Mouse (Mus musculus) adrenal gland, adult 18-20 months (tissue): Measurements from ENCODE around the gene Arhgap4. TPM values are rescaled to one million over a fixed set of nuclear protein-coding genes. Genes with fewer than 3 reads are reported as not detected.
A peak's percentile ranks its signal among the peaks of the same experiment; 100 is the strongest.

Experiments
- DNase-seq, 2 experiments: peaks; one replicate each; pipeline ENCODE4 v3.0.0; 2021 to 2022; ENCODE audit warnings: low spot score in 2 of 2
- total RNA-seq, 2 experiments: library from RNA; stranded (reverse); gene quantifications; 1 replicate in 1 of 2; 2 replicates in 1 of 2; pipeline ENCODE4 v1.2.3; 2021

Arhgap4 gene
- total RNA-seq, 2 experiments from 2014 or later = 3.1 to 4.2 TPM

DNA sequence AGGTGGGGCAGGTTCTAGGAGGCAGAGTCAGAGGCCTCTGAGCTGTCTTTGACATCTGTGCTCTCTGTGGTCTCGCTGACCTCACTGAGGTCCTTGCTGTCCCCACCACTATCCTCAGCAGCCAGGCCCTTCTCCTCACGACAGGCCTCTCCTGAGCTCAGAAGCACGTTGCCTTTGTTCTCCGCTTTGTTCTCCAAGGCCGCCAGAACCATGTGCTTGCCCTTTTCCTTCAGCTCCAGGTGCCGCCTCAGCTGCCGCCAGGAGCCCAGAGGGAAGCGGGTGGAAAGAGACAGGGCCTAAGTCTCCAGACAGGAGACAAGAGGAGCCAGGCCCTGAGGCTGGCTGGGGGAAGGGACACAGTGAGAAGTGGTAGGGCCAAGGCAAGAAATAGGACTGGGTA lies 4.7 kb downstream of the Arhgap4 start:
- DNase-seq = no peak

DNA sequence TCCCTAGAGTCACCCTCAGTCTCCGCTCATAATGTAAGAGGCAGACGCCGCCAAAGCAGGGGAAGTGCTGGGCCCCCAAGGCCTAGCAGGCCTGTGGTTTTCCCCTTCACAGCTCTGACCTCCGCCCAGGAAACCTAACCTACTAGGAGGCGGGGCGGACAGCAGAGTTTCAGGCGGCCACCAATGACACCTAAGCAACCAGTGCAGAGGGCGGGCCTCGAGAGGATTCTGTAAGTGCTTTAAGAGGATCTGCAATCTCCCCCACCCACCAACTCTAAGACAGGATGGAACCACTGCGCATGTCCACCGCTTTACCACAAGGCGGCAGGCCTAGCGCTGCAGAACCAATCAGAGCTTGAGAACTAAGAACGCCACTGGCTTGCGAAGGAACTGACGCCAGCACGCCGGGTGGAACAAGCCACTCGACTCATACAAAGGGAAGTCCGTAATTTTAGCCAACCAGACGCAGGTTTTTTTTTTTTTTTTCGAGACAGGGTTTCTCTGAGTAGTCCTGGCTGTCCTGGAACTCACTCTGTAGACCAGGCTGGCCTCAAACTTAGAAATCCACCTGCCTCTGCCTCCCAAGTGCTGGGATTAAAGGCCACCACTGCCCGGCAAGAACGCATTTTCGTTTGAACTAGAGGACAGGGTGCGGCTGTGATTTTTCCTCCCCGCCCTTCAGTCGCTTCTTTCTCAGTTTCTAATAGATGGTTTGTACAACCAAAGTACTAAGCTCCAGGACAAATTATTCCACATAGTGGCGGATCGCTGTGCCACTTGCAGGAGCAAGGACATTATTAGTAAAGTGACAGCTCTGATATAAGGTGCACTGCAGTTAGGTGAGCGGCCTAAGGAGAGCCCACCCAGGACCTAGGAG lies 6.6 kb downstream of the Arhgap4 start:
- DNase-seq = peak; percentile 59 to 67

DNA sequence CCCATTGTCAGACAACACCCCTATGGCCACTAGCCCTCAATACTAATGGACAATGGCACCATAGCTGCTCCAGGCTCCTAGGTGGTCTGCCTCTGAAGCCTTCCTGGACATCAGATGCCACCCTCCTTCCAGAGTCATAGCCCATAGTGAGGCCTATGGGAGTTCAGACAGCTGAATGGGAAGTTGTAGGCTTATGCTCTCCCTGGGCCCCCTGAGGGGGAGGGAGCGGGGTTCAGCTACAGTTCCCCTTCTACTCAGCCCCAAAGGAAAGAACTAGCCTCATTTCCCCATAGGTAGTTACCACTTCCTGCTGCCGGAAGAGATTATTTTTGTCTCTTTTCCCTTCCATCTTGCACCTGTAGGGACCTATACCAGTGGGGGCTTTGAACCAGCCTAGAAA lies 10.1 kb downstream of the Arhgap4 start:
- DNase-seq = no peak

DNA sequence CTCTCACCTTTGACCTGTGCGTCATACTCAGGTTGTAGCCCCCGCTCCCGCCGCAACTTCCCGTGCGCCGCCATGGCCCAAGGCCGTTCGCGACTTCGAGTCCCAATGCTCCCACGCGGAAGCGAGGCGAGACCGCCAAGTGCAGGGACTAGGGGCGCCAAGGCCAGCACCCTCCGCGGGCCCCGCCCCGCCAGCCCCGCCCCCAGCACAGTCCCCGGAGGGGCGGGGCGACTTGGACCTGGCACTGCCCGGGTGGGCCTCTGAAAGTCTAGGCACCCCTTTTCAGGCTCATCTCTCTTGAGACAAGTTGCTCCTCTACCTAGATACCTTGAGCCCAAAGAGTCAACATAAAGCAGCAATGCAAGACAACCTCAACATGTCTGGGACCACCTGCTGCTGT lies 10.5 kb downstream of the Arhgap4 start:
- DNase-seq = peak in 1 of 2 experiments; percentile 25

DNA sequence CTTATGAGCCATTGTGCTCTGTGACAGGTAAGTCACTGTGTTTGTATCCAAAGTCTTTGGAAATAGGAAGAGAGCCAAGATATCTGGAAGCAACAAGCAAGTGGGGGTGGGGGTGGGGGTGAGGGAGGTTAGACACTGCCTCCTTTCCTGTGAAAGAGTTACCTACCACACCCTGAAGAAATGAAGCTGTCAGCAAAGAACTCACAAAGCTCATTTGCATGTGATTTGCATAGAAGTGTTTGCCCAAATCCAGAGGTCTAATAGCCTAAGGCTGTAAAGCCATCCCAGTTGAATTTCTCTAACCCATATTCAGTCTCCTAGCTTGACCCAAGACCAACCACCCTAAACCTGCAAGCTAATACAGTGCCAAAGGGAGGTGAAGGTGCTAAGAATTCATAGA lies 11.2 kb downstream of the Arhgap4 start:
- DNase-seq = no peak

DNA sequence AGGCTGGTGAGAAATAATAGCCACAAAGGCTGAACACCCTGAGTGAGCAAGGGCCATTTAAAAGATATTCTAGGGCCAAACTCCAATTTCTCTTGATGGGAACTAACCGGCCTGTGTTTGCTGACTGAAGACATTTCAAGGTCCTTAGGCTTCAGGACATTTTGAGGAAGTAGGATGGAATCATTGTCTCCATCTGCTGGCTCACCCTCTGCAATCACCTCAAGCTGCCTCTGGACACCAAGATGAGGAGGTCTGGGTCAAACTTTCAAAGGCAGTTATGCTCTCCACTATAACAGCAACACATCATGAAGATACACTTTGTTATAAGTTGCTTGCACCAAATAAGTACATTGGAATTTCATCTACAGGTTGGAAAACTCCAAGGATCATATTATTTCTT lies 11.6 kb downstream of the Arhgap4 start:
- no peak for DNase-seq

DNA sequence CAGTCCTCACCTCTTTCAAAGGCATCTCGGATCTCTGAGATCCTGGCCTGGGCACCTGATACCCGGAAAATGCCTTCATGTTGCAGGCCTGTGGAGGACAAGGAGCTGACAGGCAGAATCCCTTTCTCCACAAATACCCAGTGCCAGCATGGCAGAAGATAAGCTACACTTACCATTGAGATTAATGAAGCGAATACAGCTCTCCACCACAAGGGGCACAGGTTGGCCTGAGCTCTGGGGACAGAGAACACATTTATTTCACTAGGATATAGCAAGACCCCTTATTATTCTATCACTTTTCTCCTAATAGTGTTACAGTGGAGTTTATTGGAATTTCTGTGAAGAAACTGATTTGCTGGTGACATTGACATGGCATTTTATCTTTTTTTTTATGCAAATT lies 23.7 kb downstream of the Arhgap4 start:
- no peak for DNase-seq

DNA sequence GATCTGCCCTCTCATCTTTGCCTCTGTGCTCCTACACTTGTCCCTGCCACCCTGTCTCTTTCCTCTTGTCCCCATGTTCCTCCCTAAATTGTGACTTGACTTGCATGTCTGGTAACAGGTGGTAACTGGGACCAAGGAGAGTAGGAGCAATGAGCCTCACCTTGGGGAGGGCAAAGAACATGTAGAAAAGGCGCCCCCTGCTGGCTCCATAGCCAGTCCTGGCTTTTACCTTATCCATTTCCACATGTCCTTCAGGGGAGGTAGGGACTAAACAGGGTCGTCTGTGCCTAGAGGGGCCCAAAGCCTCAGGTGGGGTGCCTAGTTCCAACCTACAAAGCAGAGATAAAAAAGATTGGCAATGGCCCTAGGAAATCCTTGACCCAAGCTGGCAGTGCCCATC lies 26.0 kb downstream of the Arhgap4 start, which contains the start of gene L1cam:
TSS of gene L1cam (minus strand) at position 387 of the 400 bp plus-strand sequence.
- DNase-seq = peak; percentile 51 to 53

DNA sequence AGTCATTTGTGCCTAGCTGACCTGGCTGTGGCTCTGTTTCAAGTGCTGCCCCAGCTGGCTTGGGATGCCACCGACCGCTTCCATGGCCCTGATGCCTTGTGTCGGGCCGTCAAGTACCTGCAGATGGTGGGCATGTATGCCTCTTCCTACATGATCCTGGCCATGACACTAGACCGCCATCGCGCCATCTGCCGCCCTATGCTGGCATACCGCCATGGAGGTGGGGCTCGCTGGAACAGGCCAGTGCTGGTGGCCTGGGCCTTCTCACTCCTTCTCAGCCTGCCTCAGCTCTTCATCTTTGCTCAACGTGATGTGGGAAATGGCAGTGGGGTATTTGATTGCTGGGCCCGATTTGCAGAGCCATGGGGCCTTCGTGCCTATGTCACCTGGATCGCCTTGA lies 28.8 kb downstream of the Arhgap4 start:
- DNase-seq = no peak

DNA sequence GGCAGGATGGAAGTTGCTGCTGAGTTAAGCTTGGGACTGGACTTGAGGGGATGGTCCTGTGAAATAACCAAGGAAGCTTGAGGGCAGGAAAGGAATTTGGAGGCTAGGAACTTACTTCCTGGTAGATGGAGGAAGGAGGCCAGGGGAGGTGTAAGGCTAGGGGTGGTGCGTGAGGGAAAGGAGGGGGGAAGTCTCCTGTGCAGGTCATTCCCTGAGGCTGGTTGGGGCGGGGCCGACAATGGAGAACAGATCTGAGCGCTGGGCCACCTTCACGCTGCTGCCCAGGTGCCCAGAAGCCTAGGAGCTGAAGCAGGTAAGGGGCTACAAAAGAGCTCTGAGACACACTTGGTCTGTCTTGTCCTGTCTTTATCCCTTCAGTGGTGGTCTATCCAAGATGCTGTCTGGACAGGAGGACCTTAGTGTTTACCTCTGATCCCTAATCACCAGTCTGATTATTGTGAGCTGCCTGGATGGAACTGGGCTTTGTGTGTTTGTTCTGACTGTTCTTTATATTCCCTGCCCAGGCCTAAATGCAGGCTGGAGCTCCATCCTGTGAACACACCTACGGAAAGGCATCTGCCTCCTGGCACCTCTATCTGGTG lies 30.0 kb downstream of the Arhgap4 start, which contains the start of gene Avpr2:
TSS of gene Avpr2 (plus strand) at position 552 of the 602 bp plus-strand sequence.
- DNase-seq = no peak

DNA sequence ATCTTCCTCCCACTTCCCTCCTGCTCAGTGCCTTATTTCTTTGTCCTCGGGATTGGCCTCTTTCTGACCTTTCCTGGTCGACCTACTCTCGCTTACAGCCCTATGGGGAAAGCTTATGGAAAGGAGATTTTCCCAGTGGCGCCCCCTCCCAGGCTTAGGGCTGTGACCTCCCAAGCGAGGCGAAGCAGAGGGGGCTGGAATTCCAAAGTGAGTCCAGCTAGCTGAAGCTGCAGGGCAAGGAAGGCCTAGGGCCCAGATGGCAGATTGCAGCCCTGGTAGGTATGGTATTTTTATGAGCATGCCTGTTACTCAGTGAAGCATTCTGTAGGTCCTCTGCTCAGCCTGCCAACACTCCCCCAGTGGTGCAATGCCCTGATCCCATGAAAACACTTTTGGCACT lies 40.2 kb downstream of the Arhgap4 start:
- DNase-seq = no peak

DNA sequence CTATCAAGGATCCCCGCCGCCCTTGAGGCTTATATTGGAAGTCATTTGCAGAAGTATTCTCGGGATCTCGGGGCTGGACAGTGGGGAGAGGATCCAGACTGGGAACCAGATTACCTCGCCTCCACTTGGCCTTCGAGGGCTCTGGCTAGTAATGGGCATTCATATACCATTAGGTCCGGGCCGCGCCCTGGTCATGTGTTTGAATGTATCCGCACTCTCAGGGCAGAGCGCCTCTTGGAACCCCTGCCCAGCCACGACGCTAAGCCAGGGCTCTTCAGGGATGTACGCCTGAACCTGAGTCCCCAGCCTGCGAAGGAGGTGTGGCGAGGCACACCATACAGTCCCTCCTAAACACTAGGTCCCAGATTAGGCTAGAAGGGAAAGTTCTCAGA lies 40.6 kb downstream of the Arhgap4 start:
- DNase-seq = no peak

DNA sequence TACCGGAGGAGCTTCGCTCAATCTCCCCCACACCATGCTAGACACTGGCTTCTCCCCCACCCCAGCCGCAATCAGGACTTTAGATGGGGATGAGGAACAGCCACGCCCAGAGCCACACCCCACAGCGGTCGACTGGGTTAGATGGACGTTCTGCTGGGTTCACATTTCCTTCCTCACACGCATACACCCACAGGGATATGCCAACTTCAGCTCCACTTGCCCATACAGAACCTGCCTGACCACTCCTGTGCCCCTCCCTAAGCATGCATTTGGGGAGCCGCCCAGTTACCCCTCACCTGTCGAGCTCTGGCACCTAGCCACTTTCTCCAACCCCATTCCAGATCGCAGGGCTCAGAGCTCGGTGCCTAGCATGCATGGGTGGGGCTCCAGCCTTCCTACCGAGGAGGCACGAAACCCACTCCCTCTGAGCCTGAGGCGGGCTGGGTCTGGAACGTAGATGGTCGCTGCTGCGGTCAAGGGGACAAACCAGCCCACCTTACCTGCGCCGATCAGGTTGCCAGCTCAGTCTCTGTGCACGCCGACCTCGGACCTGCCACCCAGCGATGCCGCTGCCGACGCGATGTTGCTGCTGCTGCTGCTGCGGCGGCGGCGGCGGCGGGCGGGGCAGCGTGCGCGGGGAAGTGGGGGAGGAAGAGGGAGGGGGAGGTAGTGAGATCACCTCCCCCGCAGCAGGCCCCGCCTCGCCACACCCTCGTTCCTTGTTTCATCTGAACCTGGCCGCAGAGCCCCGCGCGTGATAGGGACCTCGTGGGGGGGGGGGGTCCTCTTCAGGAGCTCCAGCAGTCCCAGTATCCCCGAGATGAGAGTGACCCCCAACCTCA lies 41.3 kb downstream of the Arhgap4 start:
- DNase-seq = peak; percentile 8 to 41

DNA sequence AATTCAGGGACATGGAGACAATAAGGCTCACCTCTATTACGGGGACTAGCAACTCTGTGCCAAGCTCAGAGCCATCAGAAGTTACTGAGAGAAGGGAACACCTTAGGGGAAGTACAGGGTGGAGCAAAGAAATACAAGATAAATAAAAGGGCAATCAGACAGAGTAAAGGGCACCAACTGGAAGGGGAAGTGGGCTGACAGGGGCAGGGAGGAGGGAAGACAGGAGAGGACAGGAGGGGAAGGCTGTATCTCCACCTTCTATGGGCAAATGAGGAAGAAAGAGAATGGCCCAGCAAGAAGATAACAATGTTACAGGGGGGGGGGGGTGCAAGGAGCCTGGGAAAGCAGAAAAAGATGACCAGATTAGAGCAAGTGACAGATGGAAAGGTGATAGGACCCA lies 44.7 kb downstream of the Arhgap4 start:
- DNase-seq = no peak

DNA sequence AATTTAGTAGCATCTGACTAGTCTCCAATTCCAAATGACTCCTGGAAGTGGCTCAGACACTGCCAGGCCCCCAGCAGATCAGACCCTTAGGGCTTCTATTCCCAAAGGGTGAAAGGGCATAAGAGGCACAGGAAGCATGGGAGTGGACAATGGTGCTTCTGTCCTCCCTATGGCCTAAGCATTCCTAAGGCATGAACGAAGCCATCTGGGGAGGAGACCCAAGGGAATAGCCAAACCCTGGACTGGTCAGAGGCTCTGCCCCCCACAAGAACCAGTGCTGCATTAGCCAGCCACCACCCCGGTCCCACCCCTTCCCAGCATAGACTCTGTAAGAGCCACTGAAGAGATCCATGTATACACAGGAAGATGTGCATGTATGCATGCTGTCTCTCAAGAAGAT lies 45.8 kb downstream of the Arhgap4 start:
- DNase-seq = no peak

DNA sequence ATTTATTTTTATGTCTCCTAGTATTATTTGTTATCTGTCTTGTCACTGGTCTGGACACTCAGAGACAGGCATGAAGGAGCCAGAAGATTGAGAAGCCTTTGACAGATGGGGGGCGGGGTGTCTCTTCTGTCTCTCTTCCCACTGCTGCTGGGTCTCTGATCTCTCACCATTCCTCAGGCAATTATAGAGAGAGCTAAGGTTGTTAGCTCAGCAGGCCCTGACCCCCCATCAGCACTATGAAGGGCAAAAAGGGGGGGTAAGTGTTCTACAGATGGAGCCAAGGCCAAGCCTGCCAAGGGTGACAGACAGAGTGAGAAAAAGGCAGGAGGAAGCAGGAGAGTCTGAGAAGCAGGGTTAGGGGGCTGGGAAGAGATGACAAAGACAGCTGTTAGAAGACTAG lies 49.7 kb downstream of the Arhgap4 start:
- DNase-seq = no peak

DNA sequence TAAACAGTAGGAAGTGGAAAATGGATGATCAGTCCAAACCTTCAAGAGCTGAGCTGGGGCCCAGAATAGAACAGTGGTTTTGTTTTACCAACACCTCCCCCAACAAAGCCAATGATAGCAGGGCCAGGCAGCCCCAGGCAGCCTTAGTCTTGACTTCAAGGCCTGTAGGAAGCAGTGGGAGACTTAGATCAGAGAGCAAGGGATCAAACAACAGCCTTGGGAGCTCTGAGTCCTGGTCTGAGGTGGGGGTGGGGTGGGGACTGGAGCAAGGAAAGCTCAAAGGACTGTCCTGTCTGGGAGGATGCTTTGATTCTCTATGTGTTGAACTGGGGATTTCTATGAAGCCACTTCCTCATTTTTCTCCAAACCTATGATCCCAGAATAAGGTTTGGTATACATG lies 50.2 kb downstream of the Arhgap4 start:
- DNase-seq = no peak

DNA sequence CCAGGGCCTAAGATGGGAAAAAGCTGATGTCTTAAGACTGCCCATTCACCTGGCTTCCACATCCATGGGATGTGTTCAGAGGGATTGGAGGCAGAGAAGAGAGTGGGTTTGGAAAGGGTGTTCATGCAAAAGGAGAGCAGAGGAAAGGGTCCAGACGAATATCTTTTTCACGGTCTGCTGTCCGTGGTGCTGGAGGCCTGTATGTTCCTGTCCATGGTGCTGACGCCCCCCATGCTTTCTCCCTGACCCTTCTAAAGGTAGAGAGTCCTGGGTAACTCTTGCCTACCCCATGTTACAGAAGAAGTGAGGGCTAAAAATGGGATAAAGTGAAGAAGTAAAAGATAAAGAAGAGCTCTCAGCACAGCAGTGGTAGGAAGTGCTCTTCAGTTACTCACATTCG lies 52.3 kb downstream of the Arhgap4 start:
- DNase-seq = peak in 1 of 2 experiments; percentile 22

DNA sequence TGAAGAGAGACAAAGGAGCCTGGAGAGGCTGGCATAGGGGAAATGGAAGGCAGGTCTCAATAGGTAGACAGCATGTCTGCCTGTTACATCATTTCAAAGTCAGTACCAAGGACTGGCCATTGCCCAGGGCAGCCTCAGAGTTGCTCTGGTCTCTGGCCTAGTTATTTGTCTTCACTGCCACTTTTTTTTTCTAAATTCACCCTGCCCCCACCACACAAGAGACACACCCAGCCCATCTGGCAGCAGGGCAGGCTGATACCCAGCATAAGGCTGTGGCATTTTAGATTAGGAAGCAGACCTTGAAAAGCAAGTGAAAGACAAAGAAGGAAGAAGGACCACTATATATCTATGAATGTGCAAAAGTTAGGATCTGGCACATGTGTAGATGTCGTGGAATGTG lies 53.8 kb downstream of the Arhgap4 start:
- no peak for DNase-seq

DNA sequence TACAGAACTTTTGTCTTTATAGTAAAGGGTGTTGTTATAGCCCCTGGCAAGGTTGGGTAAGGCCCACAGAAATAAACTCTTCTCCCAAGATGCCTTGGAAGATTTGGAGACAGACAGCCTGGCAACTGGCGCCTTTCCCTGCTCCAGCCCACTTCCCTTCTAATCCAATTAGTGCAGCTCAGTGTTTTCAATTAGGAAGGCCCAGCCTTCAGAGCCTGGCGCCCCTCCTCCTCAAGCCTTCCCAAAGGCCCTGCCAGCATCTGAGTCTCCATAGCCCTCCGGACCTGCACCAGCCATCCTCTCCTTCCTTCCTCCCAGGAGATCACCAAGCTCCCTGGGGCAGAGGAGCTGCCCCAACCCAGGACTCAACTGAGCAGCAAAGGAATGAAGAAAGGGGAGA lies 54.4 kb downstream of the Arhgap4 start:
- no peak for DNase-seq

DNA sequence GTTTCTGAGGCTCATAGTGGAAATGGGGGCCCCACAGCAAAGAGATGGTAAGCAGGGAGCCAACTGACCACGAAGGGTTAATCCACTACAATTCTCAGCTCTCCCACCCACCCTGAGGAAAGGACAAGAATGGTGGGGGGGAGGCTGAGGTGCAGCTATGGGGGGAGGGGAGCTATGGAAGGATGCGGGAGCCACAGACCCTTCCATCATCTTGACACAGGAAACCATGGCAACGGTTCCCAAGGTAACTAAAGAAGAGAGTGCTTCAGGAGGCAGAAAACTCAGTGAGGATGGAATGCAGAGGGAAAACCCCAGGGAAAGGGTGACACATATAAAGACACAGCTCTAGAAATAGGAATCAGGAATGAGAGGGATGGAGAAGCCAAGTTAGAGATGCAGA lies 57.0 kb downstream of the Arhgap4 start:
- DNase-seq = no peak

DNA sequence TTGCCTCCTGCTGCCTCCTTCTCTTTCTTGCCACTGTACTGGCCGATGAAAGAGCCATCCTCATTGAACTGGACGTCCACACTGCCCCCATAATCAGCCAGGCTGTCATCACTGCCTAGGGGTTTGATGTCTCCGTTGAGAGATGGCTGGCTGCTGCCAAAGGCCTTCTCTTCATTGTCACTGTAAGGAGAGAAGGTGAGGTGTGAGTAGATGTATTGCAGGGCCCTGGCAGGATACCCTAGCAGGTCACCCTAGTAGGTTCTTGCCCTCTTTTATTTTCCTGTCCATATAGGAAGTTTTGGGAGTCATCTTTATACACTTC lies 66.6 kb downstream of the Arhgap4 start:
- DNase-seq = no peak
